Mouse (Mus musculus) thymus, postnatal 0 days (tissue): Measurements from ENCODE around the gene Dstyk. TPM values are rescaled to one million over a fixed set of nuclear protein-coding genes. Genes with fewer than 3 reads are reported as not detected.

Experiments used
- DNase-seq: peaks from one replicate; pipeline ENCODE4 v3.0.0-alpha.2; 2015; ENCODE audit warnings: low spot score
- polyA plus RNA-seq: library from polyadenylated mRNA; unstranded; fragments of >200 nt; fragmentation: Nextera tagmentation; extraction: Ambion mirVana; gene quantifications from 2 replicates; pipeline ENCODE4 v1.2.1, GENCODE M21; 2015

The Dstyk gene
- polyA plus RNA-seq, 1 experiment from 2014 or later: 4.8 TPM

DNA sequence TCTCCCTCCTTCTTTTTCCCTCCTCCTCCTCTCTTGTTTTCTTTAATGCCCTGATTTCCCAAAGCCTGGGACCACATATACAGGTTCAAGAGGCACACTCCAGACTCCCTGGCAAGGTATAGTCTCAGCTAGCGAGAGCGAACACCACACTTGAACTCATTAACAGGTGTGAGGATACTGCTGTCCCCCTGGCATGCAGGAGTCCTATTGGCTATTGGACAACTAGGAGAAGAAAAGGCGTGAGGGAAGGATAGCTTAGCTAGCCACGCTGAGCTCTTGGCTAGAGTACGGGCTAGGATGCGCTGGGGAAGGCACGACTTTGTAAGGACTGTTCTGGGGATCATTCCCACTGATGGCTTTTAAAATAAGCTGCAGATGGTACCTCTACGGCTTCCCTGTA, 94.8 kb downstream of the Dstyk start:
- DNase-seq: no peak

DNA sequence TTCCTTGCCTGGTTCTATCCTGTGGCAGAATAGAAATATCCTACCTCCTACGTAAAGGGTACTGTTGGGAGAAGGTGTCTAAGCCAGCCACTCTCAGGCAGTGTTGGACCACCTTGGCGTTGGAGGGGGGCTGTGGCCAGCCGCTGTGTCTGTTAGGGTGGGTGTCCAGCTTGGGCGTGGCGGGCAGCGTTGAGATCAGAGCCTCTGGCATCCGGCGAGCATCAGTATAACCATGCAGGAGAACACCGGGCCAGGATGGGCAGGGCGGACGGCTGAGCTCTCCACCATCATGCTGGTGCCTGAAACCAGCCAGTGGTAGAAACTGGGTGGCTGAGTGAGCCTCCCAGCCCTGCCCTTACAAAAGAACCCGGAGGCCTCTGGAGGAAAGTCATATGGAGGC, 98.0 kb downstream of the Dstyk start:
- DNase-seq: no peak

Other genes starting within 250 kb of the Dstyk start
- gene Lemd1, start 226.1 kb upstream of the Dstyk start, polyA plus RNA-seq: 0.23 TPM in 1 of 2 replicates, not detected in the other
- not detected in 2 replicates for gene AC124108.1, start 226.1 kb upstream of the Dstyk start, polyA plus RNA-seq
- not detected in 2 replicates for gene Gm10188, start 187.8 kb upstream of the Dstyk start, polyA plus RNA-seq
- gene Klhdc8a, start 118.9 kb upstream of the Dstyk start, polyA plus RNA-seq: 3.6 and 4.5 TPM in 2 replicates
- gene Nuak2, start 101.4 kb upstream of the Dstyk start, polyA plus RNA-seq: 1.7 and 2.2 TPM in 2 replicates
- gene Tmcc2, start 26.3 kb upstream of the Dstyk start, polyA plus RNA-seq: 0.74 and 0.86 TPM in 2 replicates
- gene Rbbp5, start 59.8 kb downstream of the Dstyk start, polyA plus RNA-seq: 41.3 and 44.7 TPM in 2 replicates
- gene Tmem81, start 88.7 kb downstream of the Dstyk start, polyA plus RNA-seq: 1.8 and 2.1 TPM in 2 replicates
- 0.08 and 0.23 TPM in 2 replicates for gene Cntn2, start 125.7 kb downstream of the Dstyk start, polyA plus RNA-seq